Mouse (Mus musculus) limb, embryonic 15.5 days (tissue): ENCODE results near the gene Olfr868. TPM values are rescaled to one million over a fixed set of nuclear protein-coding genes. Genes with fewer than 3 reads are reported as not detected.

Source experiments
- ATAC-seq: fragments of 200-750 bp; cut with Nextera tagmentation; 2 replicates; pipeline ENCODE4 v1.8.0; 2017; ENCODE audit warnings: low read depth, moderate TSS enrichment; ENCODE audit not compliant: insufficient number of reproducible peaks, low FRiP score, low TSS enrichment
- H3K27ac ChIP-seq: fragments of 300-500 bp; sonication (generic); 2 replicates; pipeline ENCODE4 v1.5.1; 2015; ENCODE audit warnings: moderate library complexity, mild to moderate bottlenecking, inconsistent platforms
- H3K27me3 ChIP-seq: fragments of 300-500 bp; sonication (generic); 2 replicates; pipeline ENCODE4 v1.6.1; 2015; ENCODE audit warnings: inconsistent platforms
- H3K36me3 ChIP-seq: fragments of 300-500 bp; sonication (generic); 2 replicates; pipeline ENCODE4 v1.6.1; 2015; ENCODE audit warnings: inconsistent platforms
- H3K4me1 ChIP-seq: fragments of 300-500 bp; sonication (generic); 2 replicates; pipeline ENCODE4 v1.6.1; 2015; ENCODE audit warnings: inconsistent platforms
- H3K4me2 ChIP-seq: fragments of 300-500 bp; sonication (generic); 2 replicates; pipeline ENCODE4 v1.6.1; 2015; ENCODE audit warnings: mild to moderate bottlenecking, inconsistent platforms
- H3K4me3 ChIP-seq: fragments of 300-500 bp; sonication (generic); 2 replicates; pipeline ENCODE4 v1.5.1; 2015; ENCODE audit warnings: mild to moderate bottlenecking, inconsistent platforms
- H3K9ac ChIP-seq: fragments of 300-500 bp; sonication (generic); 2 replicates; pipeline ENCODE4 v1.6.1; 2015; ENCODE audit warnings: inconsistent platforms
- H3K9me3 ChIP-seq: fragments of 300-500 bp; sonication (generic); 2 replicates; pipeline ENCODE4 v1.6.1; 2016; ENCODE audit warnings: inconsistent platforms
- WGBS: fragments of 180-500 bp; shearing (Covaris S2); methylation state at CpG from one replicate; pipeline ENCODE4 v1.1.7; 2015; 5-methylcytosine and 5-hydroxymethylcytosine counted together
- polyA plus RNA-seq: library from polyadenylated mRNA; unstranded; fragments of >200 nt; fragmentation: Nextera tagmentation; extraction: Ambion mirVana; gene quantifications from 2 replicates; pipeline ENCODE4 v1.2.1, GENCODE M21; 2015

Olfr868 gene
- polyA plus RNA-seq: not detected in 2 replicates

- no peaks in the 10 kb centered on the region for H3K4me1 ChIP-seq
- H3K4me3 ChIP-seq: no peak within 1 kb of the TSS
- H3K27ac ChIP-seq: no peak within 1 kb of the TSS
- H3K36me3 ChIP-seq: no peaks in the 10 kb centered on the region
- WGBS: 39% methylated on average over 2 of the region's 2 CpGs
- H3K27me3 ChIP-seq: no peaks in the 10 kb centered on the region
- no peak within 1 kb of the TSS for H3K4me2 ChIP-seq
- no peak within 1 kb of the TSS for H3K9ac ChIP-seq
- H3K9me3 ChIP-seq: no peaks in the 10 kb centered on the region; the same call in 1 of the 2 replicates
- ATAC-seq: no peak
These were observed at the start of gene Olfr868 for GRCm38 (mm10) chr9:20098326-20098725. Olfr868 (plus strand) TSS chr9:20098626.

GRCm38 (mm10) chr9:20057462-20057861, 41.0 kb upstream of the Olfr868 start, which contains the start of gene Olfr867:
Olfr867 (minus strand) TSS chr9:20057562.
- H3K27me3 ChIP-seq: no peaks in the 10 kb centered on the region
- WGBS: 73% methylated on average over 1 of the region's 1 CpGs
- no peak within 1 kb of the TSS for H3K27ac ChIP-seq
- no peak within 1 kb of the TSS for H3K4me2 ChIP-seq
- H3K4me3 ChIP-seq: no peak within 1 kb of the TSS
- H3K36me3 ChIP-seq: no peaks in the 10 kb centered on the region
- no peaks in the 10 kb centered on the region for H3K4me1 ChIP-seq
- H3K9ac ChIP-seq: no peak within 1 kb of the TSS
- no peaks in the 10 kb centered on the region for H3K9me3 ChIP-seq
- no peak for ATAC-seq

GRCm38 (mm10) chr9:20070236-20070635, 28.2 kb upstream of the Olfr868 start:
- Histone ChIP-seq H3K36me3 (no peaks in the 10 kb centered on the region), H3K9me3 (no peaks in the 10 kb centered on the region), H3K4me2 (no peak overlapping the region), H3K4me3 (no peak overlapping the region), H3K27me3 (no peaks in the 10 kb centered on the region), H3K9ac (no peak overlapping the region), H3K4me1 (no peaks in the 10 kb centered on the region), H3K27ac (no peak overlapping the region)
- ATAC-seq: no peak
- 75% methylated on average over 3 of the region's 3 CpGs for WGBS

GRCm38 (mm10) chr9:20071291-20071690, 27.1 kb upstream of the Olfr868 start:
- Histone ChIP-seq H3K9me3 (peaks cover 4% of the 10 kb centered on the region; the same call in 1 of the 2 replicates), H3K4me1 (no peaks in the 10 kb centered on the region), H3K9ac (no peak overlapping the region), H3K27ac (no peak overlapping the region), H3K4me3 (no peak overlapping the region), H3K36me3 (no peaks in the 10 kb centered on the region), H3K4me2 (no peak overlapping the region), H3K27me3 (no peaks in the 10 kb centered on the region)
- WGBS: 90% methylated on average over 1 of the region's 1 CpGs
- ATAC-seq: no peak

GRCm38 (mm10) chr9:20073523-20074177, 24.8 kb upstream of the Olfr868 start:
- no peaks in the 10 kb centered on the region for H3K4me1 ChIP-seq
- no peak overlapping the region for H3K4me3 ChIP-seq
- H3K4me2 ChIP-seq: no peak overlapping the region
- no peak overlapping the region for H3K27ac ChIP-seq
- ATAC-seq: no peak
- H3K36me3 ChIP-seq: no peaks in the 10 kb centered on the region
- 55% methylated on average over 7 of the region's 7 CpGs for WGBS
- no peaks in the 10 kb centered on the region for H3K27me3 ChIP-seq
- H3K9me3 ChIP-seq: peaks cover 4% of the 10 kb centered on the region; the same call in 1 of the 2 replicates
- no peak overlapping the region for H3K9ac ChIP-seq

- no peaks in the 10 kb centered on the region for H3K9me3 ChIP-seq
- no peak within 1 kb of the TSS for H3K9ac ChIP-seq
- no peak for ATAC-seq
- 78% methylated on average over 2 of the region's 2 CpGs for WGBS
- no peaks in the 10 kb centered on the region for H3K27me3 ChIP-seq
- no peak within 1 kb of the TSS for H3K27ac ChIP-seq
- no peaks in the 10 kb centered on the region for H3K36me3 ChIP-seq
- H3K4me2 ChIP-seq: no peak within 1 kb of the TSS
- no peaks in the 10 kb centered on the region for H3K4me1 ChIP-seq
- H3K4me3 ChIP-seq: no peak within 1 kb of the TSS
These were observed 30.3 kb downstream of the Olfr868 start, which contains the start of gene Olfr869 for GRCm38 (mm10) chr9:20128709-20129108. Olfr869 (plus strand) TSS chr9:20129009.

GRCm38 (mm10) chr9:20149706-20150105, 51.3 kb downstream of the Olfr868 start:
- no peak overlapping the region for H3K9ac ChIP-seq
- 91% methylated on average over 3 of the region's 3 CpGs for WGBS
- H3K27me3 ChIP-seq: no peaks in the 10 kb centered on the region
- no peak overlapping the region for H3K4me3 ChIP-seq
- peaks cover 5% of the 10 kb centered on the region; the same call in 1 of the 2 replicates for H3K9me3 ChIP-seq
- no peak overlapping the region for H3K4me2 ChIP-seq
- H3K36me3 ChIP-seq: no peaks in the 10 kb centered on the region
- no peaks in the 10 kb centered on the region for H3K4me1 ChIP-seq
- H3K27ac ChIP-seq: no peak overlapping the region
- no peak for ATAC-seq

Other genes starting within 250 kb of the Olfr868 start
- not detected in 2 replicates for gene Olfr860, start 248.9 kb upstream of the Olfr868 start, polyA plus RNA-seq
- gene Olfr862, start 210.6 kb upstream of the Olfr868 start, polyA plus RNA-seq: not detected in 2 replicates
- gene Olfr77, start 181.8 kb upstream of the Olfr868 start, polyA plus RNA-seq: 0.15 and 0.23 TPM in 2 replicates
- not detected in 2 replicates for gene Olfr866, start 70.6 kb upstream of the Olfr868 start, polyA plus RNA-seq
- gene Olfr867, start 41.1 kb upstream of the Olfr868 start, polyA plus RNA-seq: not detected in 2 replicates
- not detected in 2 replicates for gene Olfr869, start 30.4 kb downstream of the Olfr868 start, polyA plus RNA-seq
- gene Olfr870, start 75.4 kb downstream of the Olfr868 start, polyA plus RNA-seq: not detected in 2 replicates
- gene Olfr871, start 113.6 kb downstream of the Olfr868 start, polyA plus RNA-seq: not detected in 2 replicates
- gene Olfr872, start 138.5 kb downstream of the Olfr868 start, polyA plus RNA-seq: not detected in 2 replicates
- gene Olfr39, start 183.7 kb downstream of the Olfr868 start, polyA plus RNA-seq: not detected in 2 replicates
- gene Olfr873, start 199.9 kb downstream of the Olfr868 start, polyA plus RNA-seq: not detected in 2 replicates
- gene Olfr18, start 237.5 kb downstream of the Olfr868 start, polyA plus RNA-seq: not detected in 2 replicates